Mouse (Mus musculus) liver, embryonic 14.5 days (tissue): ENCODE results near the gene Tent5a. TPM values are rescaled to one million over a fixed set of nuclear protein-coding genes. Genes with fewer than 3 reads are reported as not detected.
A peak's percentile ranks its signal among the peaks of the same experiment; 100 is the strongest.

Experiments
- ATAC-seq: fragments of 200-750 bp; cut with Nextera tagmentation; 2 replicates; pipeline ENCODE4 v1.8.0; 2017; ENCODE audit warnings: moderate number of reproducible peaks, mild to moderate bottlenecking, moderate library complexity; ENCODE audit not compliant: insufficient read depth
- DNase-seq, 3 experiments: peaks; one replicate each; pipeline ENCODE4 v3.0.0-alpha.2; 2012 to 2013; ENCODE audit warnings: low read depth in 3 of 3, low spot score in 3 of 3
- H3K27ac ChIP-seq: fragments of 300-500 bp; sonication (generic); 2 replicates; pipeline ENCODE4 v1.5.1; 2014; ENCODE audit warnings: moderate library complexity, mild to moderate bottlenecking, control low read depth, inconsistent platforms
- H3K27me3 ChIP-seq: fragments of 300-500 bp; sonication (generic); 2 replicates; pipeline ENCODE4 v1.6.1; 2014; ENCODE audit warnings: mild to moderate bottlenecking, low read length, moderate library complexity; ENCODE audit not compliant: control insufficient read depth, insufficient read depth
- H3K36me3 ChIP-seq: fragments of 300-500 bp; sonication (generic); replicated peaks from 2 replicates; pipeline ENCODE4 v1.6.1; 2014; ENCODE audit warnings: low read depth; ENCODE audit not compliant: control insufficient read depth, insufficient read depth
- H3K4me1 ChIP-seq, 2 experiments: fragments of 200-500 bp in 1 of 2; fragments of 300-500 bp in 1 of 2; sonication (generic) in 1 of 2; replicated peaks; 2 replicates each; pipeline ENCODE4 v1.6.1; 2012 to 2014; ENCODE audit warnings: antibody characterized with exemption in 1 of 2, inconsistent platforms in 1 of 2, low read length in 1 of 2; ENCODE audit not compliant: control insufficient read depth in 2 of 2, insufficient read depth in 2 of 2
- H3K4me2 ChIP-seq: fragments of 300-500 bp; sonication (generic); 2 replicates; pipeline ENCODE4 v1.6.1; 2014; ENCODE audit warnings: low read depth, mild to moderate bottlenecking, control low read depth, moderate library complexity
- H3K4me3 ChIP-seq, 2 experiments: fragments of 200-500 bp in 1 of 2; fragments of 300-500 bp in 1 of 2; sonication (generic) in 1 of 2; 2 replicates each; pipeline ENCODE4 v1.5.1; 2012 to 2014; ENCODE audit warnings: low read depth in 2 of 2, low read length in 2 of 2, mild to moderate bottlenecking in 2 of 2, control low read depth in 1 of 2, inconsistent platforms in 1 of 2, moderate library complexity in 1 of 2; ENCODE audit not compliant: insufficient read depth in 1 of 2
- H3K9ac ChIP-seq: fragments of 300-500 bp; sonication (generic); replicated peaks from 2 replicates; pipeline ENCODE4 v1.6.1; 2014; ENCODE audit warnings: mild to moderate bottlenecking, control low read depth, moderate library complexity
- H3K9me3 ChIP-seq: fragments of 300-500 bp; sonication (generic); 2 replicates; pipeline ENCODE4 v1.6.1; 2016; ENCODE audit warnings: low read length, mixed read lengths; ENCODE audit not compliant: control insufficient read depth
- CTCF ChIP-seq: IDR thresholded peaks from 2 replicates; pipeline ENCODE4 v1.5.1; 2016; ENCODE audit warnings: antibody characterized with exemption, low read depth, control low read depth
- EP300 ChIP-seq: IDR thresholded peaks from 2 replicates; pipeline ENCODE4 v1.6.1; 2016; ENCODE audit warnings: antibody characterized with exemption, low read depth
- WGBS: fragments of 180-500 bp; shearing (Covaris S2); extraction: QIAGEN DNeasy Blood & Tissue Kit; methylation state at CpG from one replicate; pipeline ENCODE4 v1.1.7; 2014; ENCODE audit not compliant: insufficient replicate concordance; 5-methylcytosine and 5-hydroxymethylcytosine counted together
- polyA plus RNA-seq, 2 experiments: library from polyadenylated mRNA; depleted of rRNA in 1 of 2; stranded (reverse) in 1 of 2; unstranded in 1 of 2; fragments of >200 nt; fragmentation: Nextera tagmentation in 1 of 2; extraction: Ambion mirVana in 1 of 2; gene quantifications; 2 replicates each; pipeline versions ENCODE4 v1.2.1 to v1.2.3; 2012 to 2014

Tent5a gene
- polyA plus RNA-seq, 2 experiments, result 5.0 to 8.1 TPM

- DNase-seq, result no peak
- 74% methylated on average over 7 of the region's 7 CpGs for WGBS
These were observed 8.9 kb upstream of the Tent5a start for GRCm38 (mm10) chr9:85336046-85336445.

DNA sequence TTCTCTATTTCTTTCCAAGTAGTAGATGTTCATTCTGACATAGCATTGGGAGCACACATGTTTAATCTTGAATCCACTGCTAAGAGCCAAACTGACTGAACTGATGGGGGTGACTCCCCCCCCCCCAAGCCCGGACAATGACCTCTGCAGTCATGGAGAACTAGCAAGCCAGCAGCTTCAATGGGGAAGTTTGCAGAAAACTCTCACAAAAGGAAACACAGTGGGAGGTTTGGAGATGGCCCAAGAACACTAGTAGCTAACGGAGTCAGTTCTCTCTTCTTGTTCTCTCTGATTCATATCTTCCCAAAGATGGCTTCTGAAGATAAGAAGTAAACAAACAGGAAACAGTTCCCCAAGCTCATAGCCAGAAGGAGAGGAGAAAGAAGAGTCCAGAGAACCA lies 4.4 kb upstream of the Tent5a start:
- DNase-seq (no peak), ATAC-seq (no peak)
- Histone ChIP-seq H3K27ac (no peak overlapping the region), H3K4me1 (no peaks in the 10 kb centered on the region), H3K9ac (no peak overlapping the region), H3K4me2 (no peak overlapping the region), H3K36me3 (no peaks in the 10 kb centered on the region), H3K27me3 (no peaks in the 10 kb centered on the region), H3K4me3 (no peak overlapping the region), H3K9me3 (no peaks in the 10 kb centered on the region)
- WGBS, result 43% methylated on average over 2 of the region's 2 CpGs
- TF ChIP-seq CTCF (no peak), EP300 (no peak)

More at GRCm38 (mm10) chr9:85336046-85336445, 8.9 kb upstream of the Tent5a start:
- no peak for TF ChIP-seq EP300
- TF ChIP-seq CTCF, result no peak
- no peak for ATAC-seq
- Histone ChIP-seq H3K27ac (no peak overlapping the region), H3K36me3 (no peaks in the 10 kb centered on the region), H3K4me1 (no peaks in the 10 kb centered on the region; a peak in 1 of 4 replicates), H3K27me3 (no peaks in the 10 kb centered on the region), H3K4me2 (no peak overlapping the region), H3K9ac (no peak overlapping the region), H3K9me3 (no peaks in the 10 kb centered on the region), H3K4me3 (no peak overlapping the region)

DNA sequence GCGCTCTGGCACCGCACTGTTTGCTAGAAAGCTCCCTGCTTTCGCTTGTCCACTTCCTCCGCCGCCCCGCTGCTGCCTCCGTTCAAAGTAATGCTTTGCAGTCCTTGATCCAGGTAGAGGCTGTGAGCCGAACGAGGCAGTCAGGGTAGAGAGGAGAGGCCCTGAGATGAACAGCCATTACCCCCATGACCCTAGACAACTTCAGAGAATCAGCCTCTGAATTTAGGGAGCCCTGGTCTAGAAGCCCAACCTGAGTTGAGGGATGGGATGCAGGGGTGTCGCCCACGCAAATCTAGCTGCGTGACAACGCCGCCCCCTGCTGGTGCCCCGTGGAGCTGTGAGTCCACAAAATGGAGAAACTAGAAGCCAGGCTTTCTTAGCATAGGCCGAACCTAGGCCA lies 1.1 kb upstream of the Tent5a start:
- Histone ChIP-seq H3K4me2 (peak overlapping the region; percentile 74), H3K27me3 (no peaks in the 10 kb centered on the region; the same call in 1 of the 2 replicates), H3K9ac (peak overlapping the region; percentile 25), H3K36me3 (no peaks in the 10 kb centered on the region), H3K27ac (peak overlapping the region; percentile 3; the same call in 1 of the 2 replicates), H3K9me3 (no peaks in the 10 kb centered on the region), H3K4me1 (no peaks in the 10 kb centered on the region), H3K4me3 (peak overlapping the region; percentile 65 to 67)
- DNase-seq, result peak; percentile 40 to 42 (median 41)
- 2% methylated on average over 16 of the region's 16 CpGs for WGBS
- TF ChIP-seq EP300 (no peak), CTCF (peak; percentile 96)
- peak; percentile 27 for ATAC-seq

- H3K9me3 ChIP-seq, result no peaks in the 10 kb centered on the region
- DNase-seq (no peak), ATAC-seq (peak; percentile 52)
- TF ChIP-seq CTCF (no peak), EP300 (no peak)
- 2% methylated on average over 74 of the region's 88 CpGs for WGBS
- H3K27ac ChIP-seq, result no peak overlapping the region; the same call in 1 of the 2 replicates
- peak overlapping the region; percentile 74 for H3K4me2 ChIP-seq
- H3K4me1 ChIP-seq, result peaks cover 0 to 2% of the 10 kb centered on the region in 2 experiments; a peak in 2 of 4 replicates
- H3K9ac ChIP-seq, result peak overlapping the region; percentile 48
- H3K27me3 ChIP-seq, result no peaks in the 10 kb centered on the region; the same call in 1 of the 2 replicates
- peak overlapping the region; percentile 65 to 67 for H3K4me3 ChIP-seq
- no peaks in the 10 kb centered on the region; the same call in 1 of the 2 replicates for H3K36me3 ChIP-seq
These were observed 581 bp downstream of the Tent5a start for GRCm38 (mm10) chr9:85326292-85327241.

DNA sequence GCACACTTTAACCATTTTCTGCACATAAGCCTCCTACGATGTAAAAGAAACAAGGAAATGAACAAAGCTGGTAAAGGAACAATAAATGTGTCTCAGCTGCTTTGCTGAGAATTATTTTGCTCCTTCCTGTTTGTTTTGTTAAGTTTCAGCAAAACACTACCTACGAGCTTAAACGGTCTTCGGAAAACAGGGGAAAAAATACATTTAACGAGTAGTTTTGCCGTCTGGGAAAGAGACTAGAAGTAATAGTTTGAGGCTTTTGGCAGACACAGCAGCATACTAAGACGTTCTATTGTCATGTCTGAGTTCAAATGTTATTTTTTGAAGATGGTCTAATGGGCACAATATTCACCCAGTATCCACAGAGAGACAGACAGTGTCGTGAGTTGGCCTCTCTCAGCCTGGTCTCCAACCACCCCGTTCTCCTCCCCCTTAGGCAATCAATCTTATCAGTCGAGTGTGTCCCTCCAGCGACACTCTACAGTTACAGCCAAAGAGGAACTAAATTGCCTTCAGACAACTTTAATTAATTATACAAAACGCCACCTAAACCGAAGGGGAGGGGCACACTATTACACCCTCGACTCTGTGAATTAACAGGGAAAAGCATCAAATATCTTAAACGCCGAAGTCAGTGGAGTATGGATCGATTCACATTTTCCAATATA lies 1.8 kb downstream of the Tent5a start:
- no peak overlapping the region for H3K27ac ChIP-seq
- peaks cover 0 to 4% of the 10 kb centered on the region in 2 experiments; a peak in 2 of 4 replicates for H3K4me1 ChIP-seq
- no peak for TF ChIP-seq EP300
- TF ChIP-seq CTCF, result 0 out of 2 replicates have a peak, but pooled peaks have one; percentile 11
- peak in 1 of 3 experiments; percentile 16 for DNase-seq
- peak overlapping the region; percentile 74 for H3K4me2 ChIP-seq
- H3K9ac ChIP-seq, result no peak overlapping the region
- ATAC-seq, result no peak
- no peaks in the 10 kb centered on the region; the same call in 1 of the 2 replicates for H3K36me3 ChIP-seq
- peak overlapping the region; percentile 51 to 65 for H3K4me3 ChIP-seq
- no peaks in the 10 kb centered on the region; the same call in 1 of the 2 replicates for H3K27me3 ChIP-seq
- 30% methylated on average over 17 of the region's 17 CpGs for WGBS
- no peaks in the 10 kb centered on the region for H3K9me3 ChIP-seq
